Comparison of ENCODE assay signal across 8 mouse cellular contexts in the genomic region with DNA sequence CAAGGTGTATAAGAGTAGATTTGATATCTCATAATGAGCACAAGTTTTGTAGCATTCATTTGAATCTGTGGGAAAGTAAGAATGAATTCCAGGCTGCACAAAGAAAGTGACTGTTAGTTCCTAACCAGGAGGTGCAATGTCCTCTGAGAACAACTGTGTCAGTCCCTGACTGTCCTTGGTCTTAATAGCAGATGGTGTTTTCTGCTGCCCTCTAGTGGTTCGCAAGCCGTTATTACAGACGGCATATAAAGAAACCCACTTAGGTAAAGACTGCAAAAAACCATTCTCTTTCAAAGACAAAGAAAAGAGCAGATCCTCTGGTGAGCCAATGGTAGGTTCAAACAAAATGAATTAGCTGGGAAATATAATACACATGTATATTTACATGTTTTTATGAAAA. TPM values are rescaled to one million over a fixed set of nuclear protein-coding genes. Genes with fewer than 3 reads are reported as not detected.
DNase-seq lines count a peak whose midpoint lies in the region; ATAC-seq lines count a peak whose summit lies in the region.
"Had no signal": no experiment of that assay in that cellular context is flagged by ENCODE, and none has a peak within 500 bp of the region (broad histone marks: within the 10 kb centered on the region; RNA-seq: fewer than 3 reads in every experiment).

No protein-coding gene starts in this region.

- H3K36me3 ChIP-seq in intestine, embryonic 15.5 days: no peaks in the 10 kb centered on the region
- H3K36me3 ChIP-seq in splenic B cell, adult 2 months (ENCODE audit: control insufficient read depth, insufficient read depth, low read length, poor library complexity, severe bottlenecking): no peaks in the 10 kb centered on the region

- H3K27ac ChIP-seq in intestine, embryonic 15.5 days: no peak overlapping the region

- peak; percentile 29 for DNase-seq in testis, postnatal 14 days (ENCODE audit: low spot score)
- no peak for DNase-seq in testis, postnatal 10 days (ENCODE audit: low spot score)
- DNase-seq in adipocyte (ENCODE audit: low spot score): peak; percentile 60
- peak; percentile 48 for DNase-seq in embryo, embryonic 9.5 days (ENCODE audit: extremely low spot score)
- DNase-seq in lung, postnatal 25 days (ENCODE audit: low spot score): peak; percentile 47
- DNase-seq in splenic B cell, adult 2 months (ENCODE audit: low read depth, low spot score): peak; percentile 76

- 2% methylated on average over 3 of the region's 3 CpGs for WGBS in intestine, embryonic 15.5 days

- H3K9ac ChIP-seq in intestine, embryonic 15.5 days: no peak overlapping the region

- H3K4me1 ChIP-seq in intestine, embryonic 15.5 days (replicated peaks): no peaks in the 10 kb centered on the region

- no peaks in the 10 kb centered on the region for H3K27me3 ChIP-seq in intestine, embryonic 15.5 days (replicated peaks)
- no peaks in the 10 kb centered on the region for H3K27me3 ChIP-seq in splenic B cell, adult 2 months (ENCODE audit: control insufficient read depth, insufficient read depth, low read length, poor library complexity, severe bottlenecking)

- no peak overlapping the region for H3K4me2 ChIP-seq in intestine, embryonic 15.5 days (replicated peaks)

- H3K9me3 ChIP-seq in intestine, embryonic 15.5 days: no peaks in the 10 kb centered on the region

- H3K4me3 ChIP-seq in intestine, embryonic 15.5 days (replicated peaks): no peak overlapping the region

- ATAC-seq in intestine, embryonic 15.5 days: 0 out of 2 replicates have a peak, but pooled peaks have one; percentile 75

RNA-seq across cellular contexts. Expression of gene Gucy1b1, which starts 45.3 kb away (rescaled TPM):
- polyA plus RNA-seq in intestine, embryonic 15.5 days (2015; fragmentation: Nextera tagmentation; extraction: Ambion mirVana): 60.6 and 66.7 TPM in 2 replicates

RNA-seq across cellular contexts. Expression of gene Asic5, which starts 47.1 kb away (rescaled TPM):
- 0.13 and 0.25 TPM in 2 replicates for polyA plus RNA-seq in intestine, embryonic 15.5 days (2015; fragmentation: Nextera tagmentation; extraction: Ambion mirVana)
- polyA plus RNA-seq: heart, embryonic 16.5 days had no signal

RNA-seq across cellular contexts. Expression of gene Tdo2, which starts 53.2 kb away (rescaled TPM):
- 1.0 and 1.7 TPM in 2 replicates for polyA plus RNA-seq in intestine, embryonic 15.5 days (2015; fragmentation: Nextera tagmentation; extraction: Ambion mirVana)
